Mouse (Mus musculus) E14TG2a.4 (cell line): ENCODE measurements at regions not wholly inside any gene's neighbourhood (a gene's known extent, or its start where the extent isn't known, plus 50 kb on each side); places are given as distances from the start of the nearest gene placed in this dataset.

ENCODE experiments used
- H3K27me3 ChIP-seq: 2 replicates; pipeline ENCODE4 v1.6.1; 2014; ENCODE audit warnings: low read length, control low read depth; ENCODE audit not compliant: insufficient read depth
- H3K36me3 ChIP-seq: 2 replicates; pipeline ENCODE4 v1.6.1; 2014; ENCODE audit warnings: low read length, control low read depth; ENCODE audit not compliant: insufficient read depth
- H3K4me1 ChIP-seq: replicated peaks from 2 replicates; pipeline ENCODE4 v1.6.1; 2014; ENCODE audit warnings: low read depth, low read length, control low read depth
- H3K4me3 ChIP-seq: replicated peaks from 2 replicates; pipeline ENCODE4 v1.5.1; 2014; ENCODE audit warnings: mild to moderate bottlenecking, low read length
- H3K9me3 ChIP-seq: 2 replicates; pipeline ENCODE4 v1.6.1; 2014; ENCODE audit warnings: low read length, control low read depth
- CTCF ChIP-seq: conservative IDR thresholded peaks from 2 replicates; pipeline ENCODE4 v1.5.1; 2014; ENCODE audit warnings: low read length
- NANOG ChIP-seq: IDR thresholded peaks from 2 replicates; pipeline ENCODE4 v1.6.1; 2014; ENCODE audit warnings: borderline replicate concordance, low read length, mixed read lengths
- POU5F1 ChIP-seq: IDR thresholded peaks from 2 replicates; pipeline ENCODE4 v1.6.1; 2014; ENCODE audit warnings: low read length, borderline replicate concordance

DNA sequence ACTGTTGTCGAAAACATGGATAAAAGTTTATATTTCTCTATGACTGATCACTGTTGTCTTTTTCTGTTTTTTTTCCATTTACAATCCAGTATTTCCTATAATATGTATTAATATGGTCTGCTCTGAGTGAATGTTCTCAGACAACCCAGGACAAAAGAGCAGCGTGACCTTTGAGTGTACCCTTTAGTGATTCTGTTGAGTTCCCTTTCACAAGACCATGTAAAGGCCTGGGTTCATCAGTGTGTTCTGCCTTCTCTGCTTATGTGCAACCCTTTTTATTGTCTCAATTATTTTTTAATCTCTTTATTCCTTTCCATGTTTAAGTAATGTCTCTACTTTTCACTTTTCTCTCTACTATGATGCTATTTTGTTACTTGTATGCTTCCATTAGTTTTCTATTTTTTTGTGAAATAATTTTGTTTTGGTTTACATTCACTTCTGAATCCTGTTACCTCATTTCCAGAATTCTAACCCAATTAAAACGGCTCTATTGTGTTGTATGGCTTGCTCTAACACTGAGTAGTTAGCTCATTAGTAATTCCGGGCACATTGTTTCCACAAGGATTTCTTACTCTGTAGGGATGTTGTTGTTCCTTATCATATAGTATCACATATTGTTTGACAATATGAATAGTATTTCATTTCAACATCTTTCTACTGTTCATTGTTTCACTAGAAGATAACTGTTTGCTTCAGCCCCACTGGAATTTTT, 523.9 kb upstream of the Hsf2 start:
- TF ChIP-seq POU5F1, result no peak
- TF ChIP-seq CTCF, result no peak
- TF ChIP-seq NANOG, result no peak
- Histone ChIP-seq H3K4me1 (no peaks in the 10 kb centered on the region), H3K9me3 (no peaks in the 10 kb centered on the region), H3K4me3 (no peak overlapping the region), H3K36me3 (no peaks in the 10 kb centered on the region), H3K27me3 (no peaks in the 10 kb centered on the region)

DNA sequence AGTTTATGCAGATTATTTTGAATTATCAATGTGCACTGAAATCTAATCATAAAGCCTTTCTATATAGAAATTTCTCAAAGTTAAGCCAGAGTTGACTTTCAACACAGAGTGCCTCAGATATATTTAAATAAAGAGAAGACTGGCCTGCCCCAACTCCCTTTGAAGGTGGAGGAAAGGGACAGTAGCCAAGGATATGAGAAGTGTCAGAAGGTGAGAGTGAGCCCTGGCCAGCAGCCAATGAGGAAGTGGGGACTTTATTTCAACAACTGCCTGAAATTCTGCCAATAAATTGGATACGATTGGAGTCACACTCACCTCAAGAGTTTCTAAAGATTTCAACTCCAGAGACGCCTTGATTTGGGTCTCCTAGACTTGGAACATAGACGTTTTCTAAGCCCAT, 523.0 kb upstream of the Hsf2 start:
- no peak for TF ChIP-seq CTCF
- no peak for TF ChIP-seq NANOG
- no peak for TF ChIP-seq POU5F1
- no peak overlapping the region for H3K4me3 ChIP-seq
- no peaks in the 10 kb centered on the region for H3K27me3 ChIP-seq
- H3K4me1 ChIP-seq, result no peaks in the 10 kb centered on the region
- H3K9me3 ChIP-seq, result no peaks in the 10 kb centered on the region
- no peaks in the 10 kb centered on the region for H3K36me3 ChIP-seq

DNA sequence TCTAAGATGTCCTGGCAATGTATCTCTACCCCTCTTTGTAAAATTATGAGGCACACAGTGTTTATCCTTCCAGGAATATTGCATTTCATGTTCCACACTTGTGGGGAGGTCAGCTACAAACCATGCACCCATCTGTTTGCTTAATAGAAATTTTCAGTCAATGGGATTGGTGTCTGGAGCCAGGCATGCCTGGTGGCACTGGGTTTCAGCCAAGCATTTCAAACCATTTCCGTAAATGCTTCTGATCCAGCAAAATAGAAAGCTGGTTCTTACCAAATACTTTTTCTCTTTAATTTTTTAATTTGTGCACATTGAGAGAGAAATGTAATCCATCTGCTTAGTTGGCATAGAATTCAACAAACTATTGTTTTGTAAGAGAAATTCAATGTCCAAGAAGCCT, 517.3 kb upstream of the Hsf2 start:
- TF ChIP-seq CTCF (no peak), POU5F1 (no peak), NANOG (no peak)
- Histone ChIP-seq H3K4me3 (no peak overlapping the region), H3K36me3 (no peaks in the 10 kb centered on the region), H3K9me3 (no peaks in the 10 kb centered on the region), H3K4me1 (no peaks in the 10 kb centered on the region), H3K27me3 (no peaks in the 10 kb centered on the region)

DNA sequence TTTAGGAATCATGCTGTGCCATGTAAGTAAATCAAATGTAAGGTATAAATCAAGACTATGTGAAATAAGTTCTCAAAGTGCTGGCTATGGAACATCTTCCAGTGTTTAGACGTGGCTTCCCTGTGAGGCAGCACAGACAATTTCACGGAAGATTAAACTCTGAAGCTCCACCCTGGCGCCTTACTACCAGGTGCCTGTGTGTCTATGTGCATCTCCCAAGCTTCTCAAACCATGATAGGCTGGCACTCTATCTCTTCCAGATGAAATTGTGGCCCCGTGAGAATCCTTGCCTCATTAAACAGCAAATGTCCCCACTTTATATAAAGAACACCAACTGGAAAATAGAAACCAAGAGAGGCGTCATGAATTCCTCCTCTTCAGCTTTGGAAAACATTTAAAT, 511.4 kb upstream of the Hsf2 start:
- H3K4me1 ChIP-seq, result no peaks in the 10 kb centered on the region
- TF ChIP-seq POU5F1, result no peak
- TF ChIP-seq NANOG, result no peak
- no peak for TF ChIP-seq CTCF

DNA sequence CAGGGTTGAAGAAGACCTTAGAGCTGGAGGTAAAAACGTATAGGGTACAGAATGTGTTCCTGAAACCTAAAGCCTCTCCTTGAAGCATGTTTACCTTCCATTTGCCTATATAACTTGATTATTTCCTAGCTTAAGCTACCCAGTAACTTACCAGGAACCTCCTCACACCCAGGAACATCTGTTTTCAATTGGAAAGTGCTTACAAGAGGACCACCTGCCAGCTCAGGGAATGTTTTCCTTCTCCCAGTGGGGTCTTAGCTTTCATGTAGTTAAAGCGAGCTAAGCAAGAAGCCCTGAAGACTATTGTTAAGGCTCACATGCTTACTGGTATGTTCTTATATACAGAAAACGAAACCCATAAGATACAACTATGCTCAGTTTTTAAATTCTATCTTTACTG, 506.6 kb upstream of the Hsf2 start:
- no peaks in the 10 kb centered on the region for H3K4me1 ChIP-seq
- no peaks in the 10 kb centered on the region for H3K27me3 ChIP-seq
- no peaks in the 10 kb centered on the region for H3K36me3 ChIP-seq
- TF ChIP-seq CTCF (no peak), POU5F1 (no peak), NANOG (no peak)
- no peaks in the 10 kb centered on the region for H3K9me3 ChIP-seq
- no peak overlapping the region for H3K4me3 ChIP-seq

More for the DNA sequence above, 511.4 kb upstream of the Hsf2 start:
- Histone ChIP-seq H3K4me3 (no peak overlapping the region), H3K36me3 (no peaks in the 10 kb centered on the region), H3K9me3 (no peaks in the 10 kb centered on the region), H3K27me3 (no peaks in the 10 kb centered on the region)

DNA sequence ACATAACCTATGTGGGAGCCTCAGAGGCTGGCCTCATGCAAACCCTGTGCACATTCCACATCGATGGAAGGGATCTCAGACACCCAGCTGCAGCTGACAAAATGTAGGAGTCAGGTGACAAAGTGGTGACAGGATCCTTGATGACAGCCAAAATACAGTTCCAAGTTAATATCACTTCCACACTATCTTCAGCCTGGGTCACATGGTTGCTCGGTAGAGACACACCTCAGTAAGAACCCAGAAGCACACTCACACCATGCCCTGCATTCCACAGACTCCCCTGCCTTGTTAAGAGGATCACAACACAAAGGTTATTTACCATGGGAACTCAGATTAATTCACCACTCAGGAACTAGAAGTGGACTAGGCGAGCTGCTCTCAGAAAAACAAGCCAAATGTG, 505.4 kb upstream of the Hsf2 start:
- Histone ChIP-seq H3K36me3 (no peaks in the 10 kb centered on the region), H3K27me3 (no peaks in the 10 kb centered on the region), H3K4me3 (no peak overlapping the region), H3K4me1 (no peaks in the 10 kb centered on the region), H3K9me3 (no peaks in the 10 kb centered on the region)
- no peak for TF ChIP-seq NANOG
- no peak for TF ChIP-seq CTCF
- TF ChIP-seq POU5F1, result no peak

DNA sequence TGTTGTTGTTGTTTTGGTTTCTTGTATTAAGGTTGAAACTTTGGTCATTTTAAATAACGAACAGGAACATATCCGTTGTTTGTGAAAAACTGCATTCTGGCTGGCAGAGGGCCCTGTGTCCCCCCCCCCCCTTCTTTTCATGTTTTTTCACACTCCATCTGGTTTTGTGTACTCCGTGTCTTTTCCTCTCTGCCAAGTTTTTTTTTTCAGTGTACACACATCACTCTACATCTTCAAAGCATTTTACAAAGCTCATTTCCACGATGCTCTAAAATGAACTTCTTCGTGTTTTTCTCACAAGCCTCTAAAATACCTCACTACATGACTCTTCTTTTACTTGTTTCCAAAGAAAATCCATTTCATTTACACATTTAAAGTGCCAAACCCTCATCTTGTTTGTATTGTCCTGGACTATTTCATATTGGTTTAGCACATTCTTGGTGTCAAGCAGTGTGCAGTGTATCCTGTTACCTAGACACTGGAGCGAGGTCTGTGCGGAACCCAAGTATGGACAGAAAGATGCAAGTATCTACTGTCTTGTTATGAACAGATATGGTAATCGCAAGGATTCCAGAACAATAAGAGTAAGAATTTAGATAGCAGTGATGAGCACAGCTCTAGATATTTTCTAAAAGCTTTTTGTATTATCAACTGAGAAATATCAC, 503.5 kb upstream of the Hsf2 start:
- H3K27me3 ChIP-seq, result no peaks in the 10 kb centered on the region
- H3K36me3 ChIP-seq, result no peaks in the 10 kb centered on the region
- no peaks in the 10 kb centered on the region for H3K9me3 ChIP-seq
- H3K4me1 ChIP-seq, result no peaks in the 10 kb centered on the region
- H3K4me3 ChIP-seq, result no peak overlapping the region
- TF ChIP-seq POU5F1 (no peak), CTCF (no peak), NANOG (no peak)

DNA sequence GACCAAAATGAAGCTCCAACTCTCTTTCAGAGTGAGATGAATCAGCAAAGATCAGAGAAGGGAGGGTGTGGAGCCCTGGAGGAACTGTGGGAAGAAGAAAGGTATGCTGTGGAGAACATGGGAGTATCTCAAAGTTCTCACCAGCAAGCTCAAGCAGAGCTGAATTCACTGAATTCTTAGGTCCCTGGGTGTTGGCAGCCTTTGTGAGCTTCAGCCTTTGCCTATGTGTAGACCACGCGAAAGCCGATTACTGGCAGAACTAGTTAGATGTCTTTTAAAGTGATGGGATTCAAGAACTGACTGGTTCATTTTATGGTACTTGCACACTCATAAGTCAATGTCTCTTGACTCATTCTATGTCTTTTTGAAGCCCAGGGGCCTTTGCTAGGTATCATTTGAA, 491.2 kb upstream of the Hsf2 start:
- TF ChIP-seq POU5F1 (no peak), CTCF (no peak), NANOG (no peak)
- H3K27me3 ChIP-seq, result no peaks in the 10 kb centered on the region
- H3K36me3 ChIP-seq, result no peaks in the 10 kb centered on the region
- no peaks in the 10 kb centered on the region for H3K4me1 ChIP-seq
- no peaks in the 10 kb centered on the region for H3K9me3 ChIP-seq
- H3K4me3 ChIP-seq, result no peak overlapping the region
